Mouse (Mus musculus) heart, embryonic 16.5 days (tissue): ENCODE data around the gene Ptbp3. TPM values are rescaled to one million over a fixed set of nuclear protein-coding genes. Genes with fewer than 3 reads are reported as not detected.
"Not testable (repeated sequence)": the region's sequence is repeated elsewhere in the genome, so short reads cannot be mapped to it uniquely, and the experiment has no call there.

Source experiments
- ATAC-seq: fragments of 200-750 bp; cut with Nextera tagmentation; replicated peaks from 2 replicates; pipeline ENCODE4 v1.8.0; 2017; ENCODE audit warnings: moderate number of reproducible peaks; ENCODE audit not compliant: insufficient read depth, low FRiP score; ENCODE audit errors: extremely low read depth
- H3K27ac ChIP-seq: fragments of 300-500 bp; sonication (generic); 2 replicates; pipeline ENCODE4 v1.5.1; 2014; ENCODE audit warnings: mild to moderate bottlenecking, low read length, control low read depth, moderate library complexity
- H3K27me3 ChIP-seq: fragments of 300-500 bp; sonication (generic); 2 replicates; pipeline ENCODE4 v1.6.1; 2014; ENCODE audit warnings: low read length, mixed read lengths; ENCODE audit not compliant: control insufficient read depth, insufficient read depth
- H3K36me3 ChIP-seq: fragments of 300-500 bp; sonication (generic); 2 replicates; pipeline ENCODE4 v1.6.1; 2014; ENCODE audit not compliant: control insufficient read depth, insufficient read depth
- H3K4me1 ChIP-seq: fragments of 300-500 bp; sonication (generic); 2 replicates; pipeline ENCODE4 v1.6.1; 2014; ENCODE audit warnings: low read length, mixed read lengths; ENCODE audit not compliant: control insufficient read depth, insufficient read depth
- H3K4me2 ChIP-seq: fragments of 300-500 bp; sonication (generic); 2 replicates; pipeline ENCODE4 v1.6.1; 2014; ENCODE audit warnings: low read depth, mild to moderate bottlenecking, control low read depth, low read length
- H3K4me3 ChIP-seq: fragments of 300-500 bp; sonication (generic); 2 replicates; pipeline ENCODE4 v1.5.1; 2014; ENCODE audit warnings: mild to moderate bottlenecking, control low read depth, low read length
- H3K9ac ChIP-seq: fragments of 300-500 bp; sonication (generic); 2 replicates; pipeline ENCODE4 v1.6.1; 2014; ENCODE audit warnings: low read length, control low read depth
- H3K9me3 ChIP-seq: fragments of 300-500 bp; sonication (generic); replicated peaks from 2 replicates; pipeline ENCODE4 v1.6.1; 2016; ENCODE audit warnings: low read length; ENCODE audit not compliant: control insufficient read depth
- WGBS: fragments of 180-500 bp; shearing (Covaris S2); extraction: QIAGEN DNeasy Blood & Tissue Kit; methylation state at CpG from one replicate; pipeline ENCODE4 v1.1.7; 2014; 5-methylcytosine and 5-hydroxymethylcytosine counted together
- polyA plus RNA-seq: library from polyadenylated mRNA; unstranded; fragments of >200 nt; fragmentation: Nextera tagmentation; extraction: Ambion mirVana; gene quantifications from 2 replicates; pipeline ENCODE4 v1.2.1, GENCODE M21; 2015

Gene Ptbp3
- polyA plus RNA-seq, 1 experiment from 2014 or later = 27.6 TPM

- H3K4me1 ChIP-seq = no peaks in the 10 kb centered on the region
- no peak for ATAC-seq
- no peak overlapping the region for H3K27ac ChIP-seq
- no peaks in the 10 kb centered on the region for H3K9me3 ChIP-seq
- no peak overlapping the region for H3K9ac ChIP-seq
- no peak overlapping the region for H3K4me2 ChIP-seq
- H3K4me3 ChIP-seq = no peak overlapping the region
- WGBS = 80% methylated on average over 6 of the region's 6 CpGs
- no peaks in the 10 kb centered on the region for H3K27me3 ChIP-seq
- no peaks in the 10 kb centered on the region for H3K36me3 ChIP-seq
These were observed 11.0 kb upstream of the Ptbp3 start for GRCm38 (mm10) chr4:59560141-59560540.

- Histone ChIP-seq H3K9ac (no peak overlapping the region), H3K4me1 (no peaks in the 10 kb centered on the region), H3K27me3 (no peaks in the 10 kb centered on the region), H3K4me2 (no peak overlapping the region), H3K27ac (no peak overlapping the region), H3K9me3 (no peaks in the 10 kb centered on the region), H3K4me3 (no peak overlapping the region), H3K36me3 (no peaks in the 10 kb centered on the region)
- ATAC-seq = no peak
- 63% methylated on average over 6 of the region's 6 CpGs for WGBS
These were observed 9.0 kb upstream of the Ptbp3 start for GRCm38 (mm10) chr4:59558096-59558720.

- not testable (repeated sequence) for H3K36me3 ChIP-seq, H3K4me2 ChIP-seq, ATAC-seq, H3K9me3 ChIP-seq, H3K4me3 ChIP-seq, H3K27ac ChIP-seq, H3K27me3 ChIP-seq, H3K4me1 ChIP-seq, H3K9ac ChIP-seq
- 94% methylated on average over 4 of the region's 4 CpGs for WGBS
These were observed 8.2 kb upstream of the Ptbp3 start for GRCm38 (mm10) chr4:59557343-59557742.

GRCm38 (mm10) chr4:59555177-59555576 lies 6.0 kb upstream of the Ptbp3 start:
- Histone ChIP-seq H3K4me3 (no peak overlapping the region), H3K27ac (no peak overlapping the region), H3K36me3 (no peaks in the 10 kb centered on the region), H3K4me1 (no peaks in the 10 kb centered on the region), H3K9ac (no peak overlapping the region), H3K4me2 (no peak overlapping the region), H3K9me3 (no peaks in the 10 kb centered on the region), H3K27me3 (no peaks in the 10 kb centered on the region)
- ATAC-seq = no peak

- no peaks in the 10 kb centered on the region for H3K27me3 ChIP-seq
- H3K36me3 ChIP-seq = no peaks in the 10 kb centered on the region
- ATAC-seq = no peak
- H3K27ac ChIP-seq = no peak overlapping the region
- no peak overlapping the region for H3K4me2 ChIP-seq
- 60% methylated on average over 3 of the region's 3 CpGs for WGBS
- 0 out of 2 replicates have a peak, but pooled peaks cover 2% of the 10 kb centered on the region for H3K4me1 ChIP-seq
- H3K4me3 ChIP-seq = no peak overlapping the region
- no peak overlapping the region for H3K9ac ChIP-seq
- H3K9me3 ChIP-seq = no peaks in the 10 kb centered on the region
These were observed 4.4 kb upstream of the Ptbp3 start for GRCm38 (mm10) chr4:59553576-59553975.

GRCm38 (mm10) chr4:59552835-59553234 lies 3.7 kb upstream of the Ptbp3 start:
- no peaks in the 10 kb centered on the region for H3K9me3 ChIP-seq
- H3K27me3 ChIP-seq = no peaks in the 10 kb centered on the region
- ATAC-seq = no peak
- no peak overlapping the region for H3K4me2 ChIP-seq
- WGBS = 88% methylated on average over 5 of the region's 5 CpGs
- H3K36me3 ChIP-seq = no peaks in the 10 kb centered on the region
- H3K27ac ChIP-seq = no peak overlapping the region
- H3K4me3 ChIP-seq = no peak overlapping the region
- no peak overlapping the region for H3K9ac ChIP-seq
- 0 out of 2 replicates have a peak, but pooled peaks cover 2% of the 10 kb centered on the region for H3K4me1 ChIP-seq

- no peak for ATAC-seq
- Histone ChIP-seq H3K9me3 (no peaks in the 10 kb centered on the region), H3K9ac (no peak overlapping the region), H3K4me2 (no peak overlapping the region), H3K36me3 (no peaks in the 10 kb centered on the region), H3K27me3 (no peaks in the 10 kb centered on the region), H3K4me1 (peaks cover 9% of the 10 kb centered on the region), H3K4me3 (no peak overlapping the region), H3K27ac (no peak overlapping the region)
- WGBS = 84% methylated on average over 1 of the region's 1 CpGs
These were observed 2.7 kb upstream of the Ptbp3 start for GRCm38 (mm10) chr4:59551901-59552300.

GRCm38 (mm10) chr4:59549977-59550560 lies 905 bp upstream of the Ptbp3 start:
- H3K9me3 ChIP-seq = no peaks in the 10 kb centered on the region

GRCm38 (mm10) chr4:59548560-59549174 lies 497 bp downstream of the Ptbp3 start:
- peak; percentile 73 for ATAC-seq
- Histone ChIP-seq H3K4me2 (peak overlapping the region; percentile 85), H3K36me3 (no peaks in the 10 kb centered on the region), H3K9me3 (no peaks in the 10 kb centered on the region), H3K4me1 (peaks cover 20% of the 10 kb centered on the region), H3K27ac (peak overlapping the region; percentile 98), H3K27me3 (no peaks in the 10 kb centered on the region), H3K9ac (peak overlapping the region; percentile 97), H3K4me3 (peak overlapping the region; percentile 98)
- under 1% methylated on average over 80 of the region's 83 CpGs for WGBS

More at GRCm38 (mm10) chr4:59549977-59550560, 905 bp upstream of the Ptbp3 start:
- H3K36me3 ChIP-seq = no peaks in the 10 kb centered on the region
- H3K27me3 ChIP-seq = no peaks in the 10 kb centered on the region
- H3K4me1 ChIP-seq = peaks cover 16% of the 10 kb centered on the region
- WGBS = 24% methylated on average over 11 of the region's 11 CpGs
- H3K9ac ChIP-seq = peak overlapping the region; percentile 85
- no peak for ATAC-seq
- H3K27ac ChIP-seq = no peak overlapping the region
- peak overlapping the region; percentile 85 for H3K4me2 ChIP-seq
- H3K4me3 ChIP-seq = peak overlapping the region; percentile 98
